In genomic region chr12:87026871-87027240, GRCm38 (mm10) we compare ENCODE assay signal across 11 mouse cellular contexts. TPM values are rescaled to one million over a fixed set of nuclear protein-coding genes. Genes with fewer than 3 reads are reported as not detected.
DNase-seq lines count a peak whose midpoint lies in the region; ATAC-seq and TF ChIP-seq lines count a peak whose summit lies in the region.
"Had no signal": no experiment of that assay in that cellular context is flagged by ENCODE, and none has a peak within 500 bp of the region (broad histone marks: within the 10 kb centered on the region; RNA-seq: fewer than 3 reads in every experiment).

No protein-coding gene starts in this region.

- no peak for TF ChIP-seq EP300 in lung, postnatal 0 days (IDR thresholded peaks at IDR 0.05)

- 15% methylated on average over 8 of the region's 8 CpGs for WGBS in heart, embryonic 10.5 days
- WGBS in forebrain, postnatal 0 days = 11% methylated on average over 8 of the region's 8 CpGs
- 12% methylated on average over 8 of the region's 8 CpGs for WGBS in midbrain, embryonic 11.5 days
- WGBS in lung, postnatal 0 days = 11% methylated on average over 8 of the region's 8 CpGs

- peaks cover 10% of the 10 kb centered on the region for H3K4me1 ChIP-seq in heart, embryonic 10.5 days
- peaks cover 1 to 8% of the 10 kb centered on the region in 2 experiments; a peak in 2 of 4 replicates for H3K4me1 ChIP-seq in ES-E14 (ENCODE audit: control insufficient read depth in 2 of 2, insufficient read depth in 2 of 2, low read length in 2 of 2, poor library complexity in 1 of 2)
- H3K4me1 ChIP-seq in forebrain, postnatal 0 days (ENCODE audit: insufficient read depth) = 0 out of 2 replicates have a peak, but pooled peaks cover 11% of the 10 kb centered on the region
- H3K4me1 ChIP-seq in midbrain, embryonic 11.5 days (ENCODE audit: control insufficient read depth, insufficient read depth, low read length) = peaks cover 5% of the 10 kb centered on the region; the same call in 1 of the 2 replicates
- no peaks in the 10 kb centered on the region for H3K4me1 ChIP-seq in lung, postnatal 0 days (ENCODE audit: insufficient read depth, low read depth, low read length)

- H3K4me2 ChIP-seq in forebrain, postnatal 0 days (ENCODE audit: low read depth) = peak overlapping the region; percentile 71
- peak overlapping the region; percentile 65 for H3K4me2 ChIP-seq in midbrain, embryonic 11.5 days
- H3K4me2 ChIP-seq in lung, postnatal 0 days (replicated peaks; ENCODE audit: low read depth, low read length) = no peak overlapping the region

- no peak overlapping the region for H3K27ac ChIP-seq in heart, embryonic 10.5 days
- no peak overlapping the region for H3K27ac ChIP-seq in ES-E14 (ENCODE audit: insufficient read depth, low read depth, low read length, poor library complexity, severe bottlenecking)
- H3K27ac ChIP-seq in forebrain, postnatal 0 days (ENCODE audit: low read depth, low read length) = peak overlapping the region; percentile 69
- no peak overlapping the region for H3K27ac ChIP-seq in midbrain, embryonic 11.5 days (ENCODE audit: low read depth, low read length)
- H3K27ac ChIP-seq in lung, postnatal 0 days (ENCODE audit: low read length) = no peak overlapping the region
- H3K27ac ChIP-seq: liver, embryonic 14.5 days had no signal

- H3K9me3 ChIP-seq in heart, embryonic 10.5 days = no peaks in the 10 kb centered on the region
- no peaks in the 10 kb centered on the region for H3K9me3 ChIP-seq in ES-E14 (ENCODE audit: control insufficient read depth, insufficient read depth, low read depth, low read length)
- no peaks in the 10 kb centered on the region for H3K9me3 ChIP-seq in forebrain, postnatal 0 days (ENCODE audit: low read length)
- H3K9me3 ChIP-seq in midbrain, embryonic 11.5 days (ENCODE audit: control insufficient read depth, low read length) = no peaks in the 10 kb centered on the region
- H3K9me3 ChIP-seq in lung, postnatal 0 days (ENCODE audit: low read length) = no peaks in the 10 kb centered on the region

- no peak for TF ChIP-seq CTCF in forebrain, postnatal 0 days (IDR thresholded peaks at IDR 0.05; ENCODE audit: low read depth)
- TF ChIP-seq CTCF in lung, postnatal 0 days (IDR thresholded peaks at IDR 0.05) = no peak

- peak overlapping the region; percentile 46; the same call in 1 of the 2 replicates for H3K9ac ChIP-seq in ES-E14 (ENCODE audit: insufficient read depth, low read depth, low read length, poor library complexity, severe bottlenecking)
- H3K9ac ChIP-seq in forebrain, postnatal 0 days = peak overlapping the region; percentile 73
- peak overlapping the region; percentile 54 for H3K9ac ChIP-seq in midbrain, embryonic 11.5 days (ENCODE audit: low read length)
- no peak overlapping the region for H3K9ac ChIP-seq in lung, postnatal 0 days (replicated peaks; ENCODE audit: low read depth)
- H3K9ac ChIP-seq: liver, embryonic 14.5 days had no signal

- DNase-seq in heart, embryonic 10.5 days (ENCODE audit: low spot score) = no peak
- DNase-seq in heart, adult 18-20 months = no peak
- no peak for DNase-seq in ES-E14 (ENCODE audit: low read depth, low spot score)
- DNase-seq in forebrain, postnatal 0 days = no peak
- DNase-seq in midbrain, embryonic 11.5 days (ENCODE audit: low spot score, missing footprints) = no peak
- no peak for DNase-seq in spleen, postnatal 10 days (ENCODE audit: low spot score in 2 of 2)
- no peak for DNase-seq in lung, postnatal 0 days (ENCODE audit: low spot score)
- no peak for DNase-seq in retina, postnatal 1 day
- DNase-seq: kidney, postnatal 25 days had no signal

- H3K27me3 ChIP-seq in heart, embryonic 10.5 days (ENCODE audit: insufficient read depth, poor library complexity, severe bottlenecking) = peaks cover 56% of the 10 kb centered on the region
- H3K27me3 ChIP-seq in forebrain, postnatal 0 days (ENCODE audit: insufficient read depth, low read length) = no peaks in the 10 kb centered on the region
- H3K27me3 ChIP-seq in midbrain, embryonic 11.5 days (ENCODE audit: control insufficient read depth, insufficient read depth, low read length) = peaks cover 3% of the 10 kb centered on the region; the same call in 1 of the 2 replicates
- peaks cover 3% of the 10 kb centered on the region; the same call in 1 of the 2 replicates for H3K27me3 ChIP-seq in lung, postnatal 0 days (replicated peaks; ENCODE audit: insufficient read depth, low read length)

- H3K36me3 ChIP-seq in heart, embryonic 10.5 days = no peaks in the 10 kb centered on the region
- no peaks in the 10 kb centered on the region for H3K36me3 ChIP-seq in ES-E14 (ENCODE audit: control insufficient read depth, insufficient read depth, low read length, poor library complexity, severe bottlenecking)
- no peaks in the 10 kb centered on the region for H3K36me3 ChIP-seq in forebrain, postnatal 0 days (ENCODE audit: insufficient read depth)
- no peaks in the 10 kb centered on the region for H3K36me3 ChIP-seq in midbrain, embryonic 11.5 days (ENCODE audit: control insufficient read depth, insufficient read depth, low read length)
- H3K36me3 ChIP-seq in lung, postnatal 0 days (ENCODE audit: insufficient read depth, low read length) = no peaks in the 10 kb centered on the region

- no peak for ATAC-seq in forebrain, postnatal 0 days
- peak; percentile 27 for ATAC-seq in midbrain, embryonic 11.5 days (ENCODE audit: low FRiP score)
- ATAC-seq in lung, postnatal 0 days = no peak

- in situ Hi-C loops in ES-E14 (cut with MboI; ENCODE audit: low sequenced_read_pairs in 2 of 2, unreplicated experiment in 2 of 2) = no loop called here

- H3K4me3 ChIP-seq in heart, embryonic 10.5 days = peak overlapping the region; percentile 46
- H3K4me3 ChIP-seq in ES-E14 (ENCODE audit: insufficient read depth in 1 of 2, low read depth in 1 of 2, low read length in 2 of 2, poor library complexity in 1 of 2, severe bottlenecking in 1 of 2) = peak overlapping the region; percentile 54 to 55
- H3K4me3 ChIP-seq in forebrain, postnatal 0 days (ENCODE audit: low read depth, low read length) = peak overlapping the region; percentile 56
- peak overlapping the region; percentile 32 for H3K4me3 ChIP-seq in midbrain, embryonic 11.5 days (ENCODE audit: low read depth, low read length)
- H3K4me3 ChIP-seq in lung, postnatal 0 days (ENCODE audit: low read depth, low read length) = no peak overlapping the region
- H3K4me3 ChIP-seq: myocyte had no signal

TF ChIP-seq in ES-E14, 5 proteins besides CTCF, POLR2A, EP300 and RAD21:
- no peak for TF ChIP-seq MAFK (IDR thresholded peaks at IDR 0.05; ENCODE audit: insufficient read depth, low read depth, low read length)
- TF ChIP-seq ZC3H11A (IDR thresholded peaks at IDR 0.05; ENCODE audit: borderline replicate concordance, low read depth, low read length) = no peak
- no peak for TF ChIP-seq ZNF384 (IDR thresholded peaks at IDR 0.05; ENCODE audit: low read depth, low read length)
- no peak for TF ChIP-seq CHD2 (IDR thresholded peaks at IDR 0.05; ENCODE audit: low read depth, low read length)
- TF ChIP-seq HCFC1 (IDR thresholded peaks at IDR 0.05; ENCODE audit: borderline replicate concordance, insufficient read depth, low read length) = no peak

RNA-seq across cellular contexts. Expression of gene Tmem63c, which starts 5.7 kb away (rescaled TPM):
- polyA plus RNA-seq in heart, embryonic 10.5 days (2016; fragmentation: Nextera tagmentation; extraction: Ambion mirVana) = 0.10 TPM in 1 of 2 replicates, not detected in the other
- under 1 TPM; 0.08 to 0.12 TPM for total RNA-seq in heart, adult 18-20 months (2021)
- 1.9 and 2.2 TPM in 2 replicates for total RNA-seq in ES-E14 (2012; rRNA removed)
- total RNA-seq in forebrain, postnatal 0 days (2014; rRNA removed) = 20.1 and 21.8 TPM in 2 replicates
- 6.6 and 8.5 TPM in 2 replicates for polyA plus RNA-seq in forebrain, postnatal 0 days (2015; fragmentation: Nextera tagmentation; extraction: Ambion mirVana)
- 0.64 and 0.77 TPM in 2 replicates for polyA plus RNA-seq in midbrain, embryonic 11.5 days (2014; fragmentation: Nextera tagmentation; extraction: Ambion mirVana)
- polyA plus RNA-seq in lung, postnatal 0 days (2015; fragmentation: Nextera tagmentation; extraction: Ambion mirVana) = 0.11 and 0.12 TPM in 2 replicates
- polyA plus RNA-seq: liver, embryonic 14.5 days; myocyte had no signal

RNA-seq across cellular contexts. Expression of gene Zdhhc22, which starts 36.6 kb away (rescaled TPM):
- not detected in 2 replicates for polyA plus RNA-seq in heart, embryonic 10.5 days (2016; fragmentation: Nextera tagmentation; extraction: Ambion mirVana)
- total RNA-seq in heart, adult 18-20 months (2021) = not detected
- total RNA-seq in ES-E14 (2012; rRNA removed) = not detected in 2 replicates
- 10.7 and 12.5 TPM in 2 replicates for total RNA-seq in forebrain, postnatal 0 days (2014; rRNA removed)
- 12.3 and 21.7 TPM in 2 replicates for polyA plus RNA-seq in forebrain, postnatal 0 days (2015; fragmentation: Nextera tagmentation; extraction: Ambion mirVana)
- 0.41 and 0.51 TPM in 2 replicates for polyA plus RNA-seq in midbrain, embryonic 11.5 days (2014; fragmentation: Nextera tagmentation; extraction: Ambion mirVana)
- polyA plus RNA-seq in lung, postnatal 0 days (2015; fragmentation: Nextera tagmentation; extraction: Ambion mirVana) = 0.04 TPM in 1 of 2 replicates, not detected in the other
- polyA plus RNA-seq: liver, embryonic 14.5 days had no signal
